Mouse (Mus musculus): ENCODE results near the gene Selenoi. TPM values are rescaled to one million over a fixed set of nuclear protein-coding genes. Genes with fewer than 3 reads are reported as not detected.

The Selenoi gene
- polyA plus RNA-seq, 1 experiment from 2014 or later: 19.9 TPM

- Histone ChIP-seq H3K27me3 (ENCODE audit: control insufficient read depth, insufficient read depth, low read length) (no peaks in the 10 kb centered on the region), H3K9me3 (replicated peaks; ENCODE audit: control insufficient read depth, low read length) (no peaks in the 10 kb centered on the region), H3K36me3 (replicated peaks; ENCODE audit: control insufficient read depth, insufficient read depth, low read depth, low read length) (no peaks in the 10 kb centered on the region), H3K4me1 (ENCODE audit: control insufficient read depth, insufficient read depth, low read length) (no peaks in the 10 kb centered on the region), H3K4me2 (ENCODE audit: low read depth, low read length) (no peak overlapping the region), H3K27ac (replicated peaks; ENCODE audit: low read depth, low read length) (no peak overlapping the region), H3K4me3 (ENCODE audit: low read depth, low read length) (no peak overlapping the region), H3K9ac (replicated peaks; ENCODE audit: low read length) (no peak overlapping the region)
- 84% methylated on average over 10 of the region's 10 CpGs for WGBS
- ATAC-seq (replicated peaks; ENCODE audit: insufficient number of reproducible peaks, low FRiP score, low TSS enrichment, low read depth) (no peak), DNase-seq (ENCODE audit: low spot score) (no peak)
Measured at GRCm38 (mm10) chr5:30285944-30286799, 53.8 kb downstream of the Selenoi start.

- Histone ChIP-seq H3K36me3 (replicated peaks; ENCODE audit: control insufficient read depth, insufficient read depth, low read depth, low read length) (no peaks in the 10 kb centered on the region), H3K9ac (replicated peaks; ENCODE audit: low read length) (no peak overlapping the region), H3K27me3 (ENCODE audit: control insufficient read depth, insufficient read depth, low read length) (no peaks in the 10 kb centered on the region), H3K4me2 (ENCODE audit: low read depth, low read length) (no peak overlapping the region), H3K27ac (replicated peaks; ENCODE audit: low read depth, low read length) (no peak overlapping the region), H3K9me3 (replicated peaks; ENCODE audit: control insufficient read depth, low read length) (no peaks in the 10 kb centered on the region), H3K4me3 (ENCODE audit: low read depth, low read length) (no peak overlapping the region), H3K4me1 (ENCODE audit: control insufficient read depth, insufficient read depth, low read length) (no peaks in the 10 kb centered on the region)
- DNase-seq (ENCODE audit: low spot score) (no peak), ATAC-seq (replicated peaks; ENCODE audit: insufficient number of reproducible peaks, low FRiP score, low TSS enrichment, low read depth) (no peak)
- WGBS: 81% methylated on average over 9 of the region's 9 CpGs
Measured at GRCm38 (mm10) chr5:30287106-30287882, 54.9 kb downstream of the Selenoi start.

Other genes with a start within 250 kb of the Selenoi start
- gene Il6, start 219.5 kb upstream of the Selenoi start, polyA plus RNA-seq (2014; fragmentation: Nextera tagmentation; extraction: Ambion mirVana): not detected in 2 replicates
- gene Tyms, start 159.0 kb upstream of the Selenoi start, polyA plus RNA-seq (2014; fragmentation: Nextera tagmentation; extraction: Ambion mirVana): 409 and 418 TPM in 2 replicates
- 3.1 TPM in 2 replicates for gene Garem2, start 127.4 kb upstream of the Selenoi start, polyA plus RNA-seq (2014; fragmentation: Nextera tagmentation; extraction: Ambion mirVana)
- gene 3110082J24Rik, start 126.5 kb upstream of the Selenoi start, polyA plus RNA-seq (2014; fragmentation: Nextera tagmentation; extraction: Ambion mirVana): 0.62 and 0.85 TPM in 2 replicates
- gene Hadha, start 77.4 kb upstream of the Selenoi start, polyA plus RNA-seq (2014; fragmentation: Nextera tagmentation; extraction: Ambion mirVana): 101 and 102 TPM in 2 replicates
- 133 and 139 TPM in 2 replicates for gene Hadhb, start 77.3 kb upstream of the Selenoi start, polyA plus RNA-seq (2014; fragmentation: Nextera tagmentation; extraction: Ambion mirVana)
- gene Adgrf3, start 26.9 kb upstream of the Selenoi start, polyA plus RNA-seq (2014; fragmentation: Nextera tagmentation; extraction: Ambion mirVana): not detected in 2 replicates
- gene Drc1, start 48.8 kb downstream of the Selenoi start, polyA plus RNA-seq (2014; fragmentation: Nextera tagmentation; extraction: Ambion mirVana): 0.20 and 0.21 TPM in 2 replicates
- 0.14 and 0.17 TPM in 2 replicates for gene Otof, start 229.4 kb downstream of the Selenoi start, polyA plus RNA-seq (2014; fragmentation: Nextera tagmentation; extraction: Ambion mirVana)
- gene 1700001C02Rik, start 233.5 kb downstream of the Selenoi start, polyA plus RNA-seq (2014; fragmentation: Nextera tagmentation; extraction: Ambion mirVana): not detected in 2 replicates

All from embryonic facial prominence, embryonic 11.5 days (tissue).